Mouse (Mus musculus) stomach, embryonic 15.5 days (tissue): Measurements from ENCODE around the gene Fubp1. TPM values are rescaled to one million over a fixed set of nuclear protein-coding genes. Genes with fewer than 3 reads are reported as not detected.
"Not testable (repeated sequence)": the region's sequence is repeated elsewhere in the genome, so short reads cannot be mapped to it uniquely, and the experiment has no call there.

ENCODE experiments used
- ATAC-seq: fragments of 200-750 bp; cut with Nextera tagmentation; 2 replicates; pipeline ENCODE4 v1.8.0; 2017; ENCODE audit warnings: low read depth, moderate number of reproducible peaks, moderate TSS enrichment; ENCODE audit not compliant: insufficient read depth, low FRiP score
- H3K27ac ChIP-seq: fragments of 300-500 bp; sonication (generic); 2 replicates; pipeline ENCODE4 v1.5.1; 2015; ENCODE audit warnings: mild to moderate bottlenecking, inconsistent platforms
- H3K27me3 ChIP-seq: fragments of 300-500 bp; sonication (generic); replicated peaks from 2 replicates; pipeline ENCODE4 v1.6.1; 2015; ENCODE audit warnings: inconsistent platforms
- H3K36me3 ChIP-seq: fragments of 300-500 bp; sonication (generic); 2 replicates; pipeline ENCODE4 v1.6.1; 2015; ENCODE audit warnings: inconsistent platforms
- H3K4me1 ChIP-seq: fragments of 300-500 bp; sonication (generic); 2 replicates; pipeline ENCODE4 v1.6.1; 2015; ENCODE audit warnings: inconsistent platforms
- H3K4me2 ChIP-seq: fragments of 300-500 bp; sonication (generic); 2 replicates; pipeline ENCODE4 v1.6.1; 2015; ENCODE audit warnings: mild to moderate bottlenecking, inconsistent platforms
- H3K4me3 ChIP-seq: fragments of 300-500 bp; sonication (generic); replicated peaks from 2 replicates; pipeline ENCODE4 v1.5.1; 2015; ENCODE audit warnings: inconsistent platforms
- H3K9ac ChIP-seq: fragments of 300-500 bp; sonication (generic); 2 replicates; pipeline ENCODE4 v1.6.1; 2015; ENCODE audit warnings: inconsistent platforms
- H3K9me3 ChIP-seq: fragments of 300-500 bp; sonication (generic); 2 replicates; pipeline ENCODE4 v1.6.1; 2016; ENCODE audit warnings: inconsistent platforms
- WGBS: fragments of 180-500 bp; shearing (Covaris S2); methylation state at CpG from one replicate; pipeline ENCODE4 v1.1.7; 2015; 5-methylcytosine and 5-hydroxymethylcytosine counted together
- polyA plus RNA-seq: library from polyadenylated mRNA; unstranded; fragments of >200 nt; fragmentation: Nextera tagmentation; extraction: Ambion mirVana; gene quantifications from 2 replicates; pipeline ENCODE4 v1.2.1, GENCODE M21; 2015

Gene Fubp1
- polyA plus RNA-seq, 1 experiment from 2014 or later = 191 TPM

- Histone ChIP-seq H3K27ac (no peak overlapping the region), H3K4me3 (no peak overlapping the region), H3K4me1 (no peaks in the 10 kb centered on the region), H3K4me2 (no peak overlapping the region), H3K9ac (no peak overlapping the region), H3K27me3 (no peaks in the 10 kb centered on the region), H3K9me3 (no peaks in the 10 kb centered on the region), H3K36me3 (peaks cover 8% of the 10 kb centered on the region; the same call in 1 of the 2 replicates)
- 67% methylated on average over 3 of the region's 3 CpGs for WGBS
- ATAC-seq = no peak
Observed at GRCm38 (mm10) chr3:152241098-152241497, 30.9 kb downstream of the Fubp1 start.

GRCm38 (mm10) chr3:152243304-152243703, 33.1 kb downstream of the Fubp1 start:
- Histone ChIP-seq H3K9ac (no peak overlapping the region), H3K4me3 (no peak overlapping the region), H3K27me3 (no peaks in the 10 kb centered on the region), H3K36me3 (no peaks in the 10 kb centered on the region), H3K27ac (no peak overlapping the region), H3K4me2 (no peak overlapping the region), H3K9me3 (no peaks in the 10 kb centered on the region), H3K4me1 (no peaks in the 10 kb centered on the region)
- ATAC-seq = no peak
- WGBS = 71% methylated on average over 4 of the region's 4 CpGs

- no peak overlapping the region for H3K27ac ChIP-seq
- H3K36me3 ChIP-seq = no peaks in the 10 kb centered on the region
- H3K9ac ChIP-seq = no peak overlapping the region
- H3K27me3 ChIP-seq = no peaks in the 10 kb centered on the region
- no peak for ATAC-seq
- no peaks in the 10 kb centered on the region for H3K4me1 ChIP-seq
- H3K4me3 ChIP-seq = no peak overlapping the region
- H3K4me2 ChIP-seq = no peak overlapping the region
- WGBS = 75% methylated on average over 5 of the region's 5 CpGs
- H3K9me3 ChIP-seq = no peaks in the 10 kb centered on the region
Observed at GRCm38 (mm10) chr3:152245273-152245910, 35.2 kb downstream of the Fubp1 start.

GRCm38 (mm10) chr3:152247708-152248107, 37.5 kb downstream of the Fubp1 start:
- Histone ChIP-seq H3K27ac (no peak overlapping the region), H3K4me1 (no peaks in the 10 kb centered on the region), H3K9me3 (no peaks in the 10 kb centered on the region), H3K4me3 (no peak overlapping the region), H3K4me2 (no peak overlapping the region), H3K36me3 (no peaks in the 10 kb centered on the region), H3K27me3 (no peaks in the 10 kb centered on the region), H3K9ac (no peak overlapping the region)
- ATAC-seq = no peak
- 85% methylated on average over 12 of the region's 12 CpGs for WGBS

- no peak overlapping the region for H3K4me3 ChIP-seq
- H3K9me3 ChIP-seq = no peaks in the 10 kb centered on the region
- no peak overlapping the region for H3K27ac ChIP-seq
- no peaks in the 10 kb centered on the region for H3K4me1 ChIP-seq
- H3K9ac ChIP-seq = no peak overlapping the region
- no peaks in the 10 kb centered on the region for H3K36me3 ChIP-seq
- no peak overlapping the region for H3K4me2 ChIP-seq
- no peak for ATAC-seq
- no peaks in the 10 kb centered on the region for H3K27me3 ChIP-seq
- WGBS = 82% methylated on average over 1 of the region's 1 CpGs
Observed at GRCm38 (mm10) chr3:152250487-152250886, 40.3 kb downstream of the Fubp1 start.

GRCm38 (mm10) chr3:152257528-152257927, 47.3 kb downstream of the Fubp1 start:
- WGBS = 81% methylated on average over 3 of the region's 3 CpGs

GRCm38 (mm10) chr3:152259409-152259808, 49.2 kb downstream of the Fubp1 start:
- H3K4me2 ChIP-seq, H3K4me1 ChIP-seq, H3K27me3 ChIP-seq, H3K9ac ChIP-seq, H3K9me3 ChIP-seq, H3K36me3 ChIP-seq, H3K4me3 ChIP-seq, H3K27ac ChIP-seq: not testable (repeated sequence)
- peak; percentile 48; the same call in 1 of the 2 replicates for ATAC-seq
- 47% methylated on average over 8 of the region's 9 CpGs for WGBS

More at GRCm38 (mm10) chr3:152257528-152257927, 47.3 kb downstream of the Fubp1 start:
- Histone ChIP-seq H3K4me2 (no peak overlapping the region), H3K36me3 (no peaks in the 10 kb centered on the region), H3K9me3 (no peaks in the 10 kb centered on the region), H3K9ac (no peak overlapping the region), H3K27ac (no peak overlapping the region), H3K4me1 (0 out of 2 replicates have a peak, but pooled peaks cover 5% of the 10 kb centered on the region), H3K27me3 (no peaks in the 10 kb centered on the region), H3K4me3 (no peak overlapping the region)
- no peak for ATAC-seq

GRCm38 (mm10) chr3:152260362-152260761, 50.1 kb downstream of the Fubp1 start:
- WGBS = 93% methylated on average over 1 of the region's 1 CpGs
- H3K4me2 ChIP-seq = no peak overlapping the region
- ATAC-seq = no peak
- H3K27ac ChIP-seq = no peak overlapping the region
- no peaks in the 10 kb centered on the region for H3K36me3 ChIP-seq
- H3K27me3 ChIP-seq = no peaks in the 10 kb centered on the region
- no peak overlapping the region for H3K4me3 ChIP-seq
- 0 out of 2 replicates have a peak, but pooled peaks cover 5% of the 10 kb centered on the region for H3K4me1 ChIP-seq
- no peak overlapping the region for H3K9ac ChIP-seq
- no peaks in the 10 kb centered on the region for H3K9me3 ChIP-seq

GRCm38 (mm10) chr3:152261436-152261835, 51.2 kb downstream of the Fubp1 start:
- WGBS = 46% methylated on average over 7 of the region's 8 CpGs
- Histone ChIP-seq H3K4me2 (no peak overlapping the region; the same call in 1 of the 2 replicates), H3K27ac (no peak overlapping the region)

GRCm38 (mm10) chr3:152261948-152262347, 51.7 kb downstream of the Fubp1 start:
- Histone ChIP-seq H3K9me3 (no peaks in the 10 kb centered on the region), H3K36me3 (no peaks in the 10 kb centered on the region), H3K9ac (no peak overlapping the region), H3K4me1 (0 out of 2 replicates have a peak, but pooled peaks cover 11% of the 10 kb centered on the region), H3K27ac (no peak overlapping the region), H3K4me3 (no peak overlapping the region), H3K4me2 (0 out of 2 replicates have a peak overlapping the region, but pooled peaks have one; percentile 6), H3K27me3 (no peaks in the 10 kb centered on the region)
- no peak for ATAC-seq
- 34% methylated on average over 8 of the region's 8 CpGs for WGBS

More at GRCm38 (mm10) chr3:152261436-152261835, 51.2 kb downstream of the Fubp1 start:
- no peaks in the 10 kb centered on the region for H3K27me3 ChIP-seq
- ATAC-seq = no peak
- H3K9me3 ChIP-seq = no peaks in the 10 kb centered on the region
- 0 out of 2 replicates have a peak, but pooled peaks cover 11% of the 10 kb centered on the region for H3K4me1 ChIP-seq
- H3K9ac ChIP-seq = no peak overlapping the region
- H3K4me3 ChIP-seq = no peak overlapping the region
- no peaks in the 10 kb centered on the region for H3K36me3 ChIP-seq

- ATAC-seq = no peak
- Histone ChIP-seq H3K9me3 (no peaks in the 10 kb centered on the region), H3K27ac (no peak overlapping the region), H3K4me2 (peak overlapping the region; percentile 91), H3K4me1 (0 out of 2 replicates have a peak, but pooled peaks cover 11% of the 10 kb centered on the region), H3K4me3 (peak overlapping the region; percentile 54), H3K27me3 (no peaks in the 10 kb centered on the region; the same call in 1 of the 2 replicates), H3K9ac (no peak overlapping the region), H3K36me3 (no peaks in the 10 kb centered on the region)
- 55% methylated on average over 10 of the region's 10 CpGs for WGBS
Observed at GRCm38 (mm10) chr3:152264374-152264773, 54.2 kb downstream of the Fubp1 start.

- no peak overlapping the region for H3K9ac ChIP-seq
- H3K27me3 ChIP-seq = no peaks in the 10 kb centered on the region; the same call in 1 of the 2 replicates
- no peaks in the 10 kb centered on the region for H3K9me3 ChIP-seq
- H3K4me2 ChIP-seq = peak overlapping the region; percentile 91
- H3K4me1 ChIP-seq = 0 out of 2 replicates have a peak, but pooled peaks cover 11% of the 10 kb centered on the region
- H3K4me3 ChIP-seq = peak overlapping the region; percentile 54
- H3K27ac ChIP-seq = no peak overlapping the region
- H3K36me3 ChIP-seq = no peaks in the 10 kb centered on the region
- WGBS = 37% methylated on average over 12 of the region's 12 CpGs
- no peak for ATAC-seq
Observed at GRCm38 (mm10) chr3:152264830-152265229, 54.6 kb downstream of the Fubp1 start.
